Mouse (Mus musculus) CD4-positive, CD25-positive, alpha-beta regulatory T cell, adult 2 months (primary cell): ENCODE measurements around the gene Map6.

Experiments
- DNase-seq: peaks from one replicate; pipeline ENCODE4 v3.0.0-alpha.2; 2012; ENCODE audit warnings: low read depth, low spot score

Gene Map6

DNA sequence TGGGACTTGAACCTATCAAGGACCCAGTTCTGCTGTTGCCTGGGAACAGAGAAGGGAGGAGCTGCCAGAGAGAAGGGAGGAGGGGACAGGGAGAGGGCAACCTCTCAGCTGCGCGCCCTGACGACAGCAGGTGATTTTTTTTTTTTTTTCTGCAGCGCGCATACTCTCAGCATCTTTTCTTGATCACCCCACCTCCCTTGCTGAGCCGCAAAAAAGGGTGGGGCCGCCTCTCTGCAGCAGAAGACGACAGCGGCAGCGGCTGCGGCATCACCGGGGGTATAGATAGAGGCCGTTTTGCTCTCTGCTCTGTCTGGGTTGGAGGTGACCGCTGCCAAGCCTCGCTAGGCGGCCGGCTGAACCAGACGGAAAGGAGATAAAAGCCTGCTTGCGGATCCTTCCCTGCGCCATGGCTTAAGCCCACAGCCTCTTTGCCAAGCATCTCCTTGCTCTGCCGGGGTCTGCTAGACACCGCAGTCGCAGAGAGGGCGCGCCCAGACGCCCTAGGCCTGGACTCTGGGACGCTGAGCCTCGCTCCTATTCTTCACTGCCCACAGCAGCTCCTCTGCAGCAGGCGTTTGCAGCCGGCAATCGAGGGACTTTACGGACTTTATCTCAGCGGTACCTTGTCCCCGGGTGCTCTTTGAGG, at the start of gene Map6:
Gene Map6, plus strand, starts transcription at position 197 of the 646 bp plus-strand sequence.
- peak; percentile 85 for DNase-seq

DNA sequence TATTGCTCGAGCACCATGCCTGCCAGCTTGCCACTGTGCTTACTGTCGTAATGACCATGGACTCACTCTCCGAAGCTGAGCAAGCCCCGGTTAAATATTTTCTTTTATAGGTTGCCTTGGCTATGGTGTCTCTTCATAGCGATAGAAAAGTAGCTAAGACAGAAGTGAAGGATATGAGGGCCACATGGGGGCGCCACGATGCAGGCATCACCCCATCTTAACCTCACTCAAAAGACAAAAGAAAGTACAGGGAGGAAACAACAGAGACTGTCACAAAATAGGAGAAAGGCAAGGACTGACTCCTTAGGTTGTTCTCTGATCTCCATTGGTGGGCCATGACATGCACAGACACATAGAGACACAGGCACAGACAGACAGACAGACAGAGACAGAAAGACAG, 43.0 kb upstream of the Map6 start:
- peak; percentile 64 for DNase-seq

DNA sequence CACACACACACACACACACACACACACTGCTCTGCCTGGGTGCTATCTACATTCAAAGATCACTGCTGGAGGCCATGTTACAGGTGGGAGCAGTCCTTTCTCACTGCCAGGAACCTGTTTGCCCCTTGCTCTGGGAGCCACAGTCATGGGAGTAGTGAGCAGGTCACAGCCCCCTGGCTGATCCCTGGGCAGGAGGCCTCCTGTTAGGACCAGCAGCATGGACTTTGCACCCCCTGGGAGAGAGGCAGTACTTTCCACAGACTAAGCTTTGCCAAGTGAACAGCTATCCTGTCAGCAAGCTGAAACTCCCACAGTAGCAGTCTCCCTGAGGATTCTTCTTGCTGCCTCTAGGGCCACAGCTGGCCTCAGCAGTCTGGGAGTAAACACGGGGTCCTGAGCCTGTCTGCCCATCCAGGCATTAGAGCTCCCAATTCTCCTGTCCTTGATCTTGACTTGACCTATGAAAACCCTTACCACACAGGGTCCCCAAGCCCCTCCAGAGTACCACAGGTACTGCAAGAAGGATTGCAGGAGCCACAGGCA, 42.5 kb upstream of the Map6 start:
- no peak for DNase-seq

DNA sequence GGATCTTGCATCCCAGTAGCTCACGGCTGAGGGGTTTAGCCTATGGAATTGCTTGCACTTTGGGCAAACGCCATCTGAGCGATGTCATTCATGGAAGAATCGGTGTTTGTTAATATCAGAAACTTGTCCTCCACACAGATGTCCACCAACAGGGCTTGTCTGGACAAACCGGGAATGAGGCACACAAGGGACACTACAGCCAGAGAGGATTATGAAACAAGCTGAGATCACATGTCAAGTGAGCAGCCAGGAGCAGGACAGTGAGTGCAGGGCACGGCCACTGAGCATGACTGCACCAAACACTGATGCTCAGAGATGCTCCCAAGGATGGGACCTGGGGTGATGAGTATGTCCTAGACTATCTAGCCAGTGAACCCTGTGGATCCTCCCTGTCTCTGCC, 41.8 kb upstream of the Map6 start:
- DNase-seq: no peak

DNA sequence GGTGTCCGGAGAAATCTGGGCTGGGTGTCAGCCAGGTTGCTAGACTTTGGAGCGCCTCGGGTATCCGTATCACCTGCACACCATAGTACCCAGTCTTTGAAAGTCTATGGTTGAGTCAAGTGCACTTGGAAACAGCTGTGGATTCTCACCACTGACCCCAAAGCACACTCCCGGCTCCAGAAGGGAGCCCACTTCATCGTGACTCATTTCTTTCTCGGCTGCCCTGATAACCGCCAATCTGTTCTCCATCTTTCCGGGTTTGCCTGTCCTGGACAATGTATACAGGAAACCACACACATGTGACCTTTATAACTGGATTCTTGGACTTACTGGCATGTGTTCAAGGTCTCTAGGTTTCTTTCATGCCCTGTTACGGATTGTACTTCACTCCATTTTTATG, 40.6 kb upstream of the Map6 start:
- no peak for DNase-seq

DNA sequence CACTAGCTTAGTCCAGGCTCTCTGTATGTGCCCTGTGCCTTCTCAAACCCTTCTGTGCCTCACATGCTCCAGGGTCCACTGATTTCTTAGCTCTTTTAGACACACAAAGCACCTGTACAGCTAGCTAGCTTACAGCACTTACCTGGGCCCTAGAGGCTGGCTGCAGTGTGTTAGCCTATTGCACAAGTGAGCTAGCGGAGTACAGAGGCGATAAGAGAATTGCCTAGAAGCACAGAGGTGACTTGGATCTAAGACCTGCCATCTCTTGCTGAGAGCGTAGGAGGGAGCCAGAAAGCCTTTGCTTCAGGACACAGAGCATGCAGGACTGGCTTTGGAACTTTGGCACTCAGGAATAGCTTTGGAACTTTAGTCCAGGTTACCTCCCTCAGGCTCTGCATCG, 40.0 kb upstream of the Map6 start:
- DNase-seq: no peak

DNA sequence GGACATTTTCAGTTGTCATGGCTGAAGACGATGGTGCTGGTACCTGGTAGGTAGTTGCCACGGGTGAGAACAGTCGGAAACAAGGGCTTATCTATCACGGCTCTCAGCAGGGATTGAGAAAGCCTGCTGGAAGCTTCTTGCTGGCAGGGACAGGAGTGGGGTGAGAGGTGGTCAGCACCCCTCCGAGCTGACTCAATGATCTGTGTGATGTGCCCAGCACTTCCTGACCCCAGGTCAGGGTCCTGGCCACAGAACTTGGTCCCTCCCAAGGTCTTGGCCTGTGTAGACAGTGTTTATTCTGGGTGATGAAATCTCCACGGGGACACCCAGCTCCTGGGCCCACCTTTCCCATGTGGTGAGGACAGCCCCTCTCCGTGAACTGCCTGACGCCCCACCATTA, 38.4 kb upstream of the Map6 start:
- no peak for DNase-seq

DNA sequence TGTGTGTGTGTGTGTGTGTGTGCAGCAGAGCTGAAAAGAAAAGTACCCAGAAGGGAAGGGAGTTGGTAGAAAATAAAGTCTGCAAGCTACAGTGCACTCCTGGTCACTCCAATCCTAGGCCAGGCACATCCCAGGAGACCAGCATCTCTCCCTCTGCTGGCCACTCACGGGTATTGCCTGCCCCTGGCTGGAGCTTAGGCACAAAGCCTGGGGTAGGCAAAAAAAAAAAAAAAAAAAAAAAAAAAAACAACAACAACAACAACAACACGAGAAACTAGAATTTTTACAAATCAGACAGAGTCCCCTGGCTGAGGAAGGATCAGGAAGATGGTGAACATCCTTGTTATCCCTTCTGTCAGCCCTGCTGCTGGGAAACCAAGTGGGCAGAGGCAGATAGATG, 37.8 kb upstream of the Map6 start:
- peak; percentile 50 for DNase-seq

DNA sequence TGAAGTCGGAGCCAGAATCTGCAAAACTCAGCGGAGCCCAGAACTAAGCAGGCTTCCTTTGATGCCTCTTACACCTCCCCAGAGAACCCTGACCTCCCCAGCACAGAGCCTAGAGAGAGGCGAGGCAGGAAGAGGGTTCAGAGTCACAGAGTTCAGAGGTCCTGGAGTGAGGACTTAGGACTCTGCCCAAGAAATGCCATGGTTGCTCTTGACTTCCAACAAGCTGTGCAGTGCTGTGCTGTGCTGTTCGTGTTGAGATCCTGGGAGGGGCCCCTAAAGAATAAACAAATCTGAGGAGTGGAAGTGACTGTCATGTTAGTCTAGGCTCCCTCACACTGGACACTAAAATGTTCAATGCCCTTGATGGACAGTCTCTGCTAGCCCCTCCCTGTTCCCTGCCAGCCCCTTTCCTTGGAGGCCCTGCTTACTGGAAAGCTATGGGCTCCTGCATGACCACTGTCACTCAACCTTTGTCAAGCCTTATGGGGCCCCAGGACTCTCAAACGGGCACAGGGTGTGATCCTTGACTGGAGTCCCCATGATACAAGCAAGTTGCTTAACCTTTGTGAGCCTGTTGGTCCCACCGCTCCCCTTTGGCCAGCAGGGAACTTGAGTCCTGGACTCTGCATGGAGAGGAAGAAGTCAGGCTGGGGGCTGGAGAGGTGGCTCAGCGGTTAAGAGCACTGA, 37.0 kb upstream of the Map6 start:
- DNase-seq: no peak

DNA sequence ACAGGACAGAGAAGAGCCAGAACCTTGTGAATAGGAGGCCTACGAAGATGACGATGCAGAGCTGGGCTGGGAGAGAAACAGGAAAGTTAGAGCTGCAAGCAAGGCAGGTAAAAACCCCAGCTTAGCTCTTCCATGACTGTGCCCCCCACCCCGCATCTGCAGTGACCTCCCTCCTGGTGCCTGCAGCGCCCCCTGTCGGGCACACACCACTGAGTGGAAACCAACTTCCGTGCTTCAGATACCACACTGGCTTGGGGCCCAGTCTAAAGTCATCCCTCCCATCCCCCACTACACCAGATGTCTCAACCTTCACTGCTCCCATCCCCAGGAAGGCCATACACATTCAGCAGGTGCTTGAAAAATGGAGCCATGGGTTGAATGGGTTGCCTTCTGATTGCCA, 34.7 kb upstream of the Map6 start:
- DNase-seq: peak; percentile 16

DNA sequence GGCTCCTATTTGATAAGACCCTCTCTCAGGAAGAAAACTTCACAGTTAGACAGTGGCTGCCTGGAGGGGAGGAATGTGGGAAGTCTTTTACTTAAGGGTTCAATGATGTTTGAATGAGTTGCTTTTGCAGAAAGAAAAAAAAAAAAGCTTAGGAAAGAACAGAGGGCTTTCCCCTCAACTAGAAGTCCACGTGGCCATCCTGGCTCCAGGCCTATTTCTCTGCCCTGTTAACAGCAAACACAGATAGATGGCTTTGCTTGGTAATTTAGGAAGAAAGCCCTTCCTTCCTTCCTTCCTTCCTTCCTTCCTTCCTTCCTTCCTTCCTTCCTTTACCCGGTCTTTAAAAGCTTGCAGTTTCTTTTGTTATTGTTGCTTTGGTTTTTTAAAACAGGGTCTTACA, 32.3 kb upstream of the Map6 start:
- DNase-seq: no peak

DNA sequence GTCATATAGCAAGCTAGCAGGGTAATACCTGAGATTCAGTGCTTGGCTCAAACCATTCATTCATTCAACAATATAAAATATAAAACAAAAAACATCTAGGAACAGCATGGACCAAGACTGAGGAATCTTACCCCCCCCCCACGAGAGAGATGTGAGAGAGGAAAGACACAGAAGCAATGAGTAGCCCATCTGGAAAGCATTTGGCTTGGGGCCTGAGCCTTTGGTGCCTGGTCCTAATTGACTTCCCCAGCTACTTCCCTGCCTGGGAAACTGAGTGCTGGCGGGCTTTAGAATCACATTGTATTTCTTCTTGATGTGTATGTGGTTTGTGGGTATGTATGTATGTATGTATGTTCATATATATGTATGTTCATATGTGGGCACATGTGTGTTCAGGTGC, 31.6 kb upstream of the Map6 start:
- no peak for DNase-seq

DNA sequence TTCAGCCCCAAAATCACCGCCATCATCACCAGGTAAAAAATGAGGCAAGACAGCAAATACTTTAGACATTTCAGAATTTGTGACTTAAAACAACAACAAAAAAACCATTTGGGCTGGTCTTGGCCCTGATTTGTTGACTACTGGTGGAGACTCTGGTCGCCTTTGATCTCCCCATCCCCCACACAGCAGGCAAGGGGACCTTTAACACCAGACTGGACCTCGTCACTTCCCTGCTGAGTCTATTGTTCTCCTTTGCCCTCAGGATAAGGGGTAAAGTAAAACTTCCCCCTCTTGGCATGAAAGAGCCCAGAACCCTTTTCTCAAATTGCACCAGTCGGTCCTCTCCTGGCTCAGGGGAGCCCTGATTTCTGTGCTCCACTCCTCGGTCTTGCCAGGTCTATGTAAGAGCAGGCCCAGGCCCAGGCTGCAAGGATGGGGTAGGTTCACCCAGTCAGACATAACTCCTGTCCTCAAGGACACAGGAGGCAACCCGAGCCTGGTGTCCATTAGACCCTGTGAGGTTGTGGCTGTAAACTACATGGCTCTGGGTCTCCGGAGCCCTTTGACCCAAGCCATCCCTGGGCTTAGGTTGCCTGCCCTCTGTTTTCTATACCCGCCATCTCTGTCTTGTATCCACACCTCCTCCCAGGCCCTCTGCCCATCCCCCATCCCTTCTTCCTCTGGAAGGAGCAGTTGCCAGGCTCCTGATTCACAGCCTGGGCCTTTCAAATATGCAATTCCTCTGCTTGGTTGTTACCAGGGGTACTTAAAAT, 30.2 kb upstream of the Map6 start:
- no peak for DNase-seq

DNA sequence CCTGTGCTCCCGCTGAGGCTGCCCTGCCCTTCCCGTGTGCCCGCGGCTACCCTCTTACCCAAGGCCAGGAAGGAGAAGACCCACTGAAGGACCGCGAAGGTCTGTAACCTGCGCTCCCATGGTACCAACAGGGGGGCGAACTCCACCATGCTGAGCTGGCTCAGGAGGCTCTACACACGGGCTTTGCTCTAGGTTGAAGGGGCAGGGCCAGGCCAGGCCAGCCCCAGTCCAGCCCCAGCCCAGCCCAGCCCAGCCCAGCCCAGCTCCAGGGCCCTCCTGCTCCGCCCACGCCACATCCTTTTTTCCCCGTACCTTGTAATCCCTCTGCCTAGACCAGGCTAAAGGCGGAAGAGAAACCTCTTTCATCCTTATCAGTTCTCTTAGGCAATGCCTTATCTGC, 28.8 kb upstream of the Map6 start, which contains the start of gene Mogat2:
Gene Mogat2, minus strand, starts transcription at position 203 of the 400 bp plus-strand sequence.
- DNase-seq: peak; percentile 12

DNA sequence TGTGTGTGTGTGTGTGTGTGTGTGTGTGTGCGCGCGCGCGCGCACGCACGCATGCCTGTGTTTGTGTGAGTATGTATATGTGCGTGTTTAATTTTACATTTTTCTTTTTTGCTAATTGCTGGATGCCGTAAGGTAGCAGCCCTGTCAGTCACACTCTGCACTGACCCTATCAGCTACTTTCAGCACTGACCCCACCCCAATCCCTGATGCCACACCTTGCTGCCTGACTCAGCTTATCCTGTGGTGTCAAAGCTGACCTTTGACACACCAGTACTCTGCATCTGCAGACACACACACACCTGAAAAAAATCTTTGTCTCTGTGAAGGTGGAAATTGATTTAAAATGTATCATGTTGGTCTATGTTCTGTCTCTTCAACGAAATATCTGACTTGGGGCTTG, 25.1 kb upstream of the Map6 start:
- no peak for DNase-seq

DNA sequence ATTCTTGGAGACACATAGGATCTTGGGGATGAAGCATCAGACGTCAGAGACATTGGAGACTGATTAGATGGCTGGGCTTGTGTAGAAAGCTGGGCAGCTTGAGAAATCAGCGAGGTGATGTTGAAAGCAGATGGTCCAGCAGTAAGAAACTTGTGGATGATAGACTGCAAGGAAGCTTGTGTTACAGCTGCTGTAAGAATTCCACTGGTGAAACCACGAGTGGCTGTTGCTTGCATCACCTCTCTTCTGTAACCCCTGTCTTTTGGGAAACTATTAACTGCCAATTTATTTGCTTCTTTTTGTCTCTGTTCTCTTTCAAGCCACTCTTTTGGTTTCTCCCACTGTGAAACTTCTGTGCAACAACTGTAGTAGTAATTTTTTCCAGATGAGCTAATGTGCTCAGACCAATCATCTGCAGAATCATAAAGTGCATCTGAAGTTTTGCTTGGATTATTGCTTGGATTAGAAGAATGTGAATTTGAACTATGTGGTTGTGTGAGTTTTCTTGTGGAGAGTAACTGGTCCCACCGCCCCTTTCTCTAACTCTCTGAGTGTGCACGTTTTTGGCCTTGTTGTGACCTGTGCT, 19.0 kb upstream of the Map6 start:
- DNase-seq: no peak

DNA sequence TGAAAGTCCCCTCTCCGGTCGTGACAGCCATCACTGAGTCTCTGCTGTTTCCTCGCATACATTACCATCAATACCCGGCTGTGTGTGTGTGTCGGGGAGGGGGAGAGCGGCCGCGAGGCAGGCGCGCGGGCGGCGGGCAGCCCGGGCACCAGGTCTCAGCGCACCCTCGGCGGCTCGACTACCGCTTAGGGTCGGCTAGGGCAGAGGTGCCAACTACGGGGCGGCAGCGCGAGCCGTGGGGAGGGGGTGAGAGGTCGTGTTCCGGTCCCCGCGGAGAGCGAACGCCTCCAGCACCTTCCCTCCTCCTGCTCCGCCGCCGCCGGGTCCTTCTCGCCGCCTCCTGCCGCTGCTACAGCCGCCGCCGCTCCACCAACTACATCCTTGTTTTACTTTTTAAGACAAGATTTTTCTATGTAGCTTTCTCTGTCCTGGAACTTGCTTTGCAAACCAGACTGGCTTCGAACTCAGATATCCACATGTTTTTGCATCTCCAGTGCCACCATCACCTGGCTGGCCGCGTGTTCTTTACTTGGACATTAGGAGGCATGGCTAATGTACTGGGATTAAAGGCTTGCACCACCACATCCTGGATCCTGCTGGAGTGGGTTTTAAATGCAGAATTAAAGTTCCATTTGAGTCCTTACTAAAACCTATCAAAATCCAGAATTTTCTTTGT, 18.2 kb upstream of the Map6 start:
- DNase-seq: peak; percentile 53

DNA sequence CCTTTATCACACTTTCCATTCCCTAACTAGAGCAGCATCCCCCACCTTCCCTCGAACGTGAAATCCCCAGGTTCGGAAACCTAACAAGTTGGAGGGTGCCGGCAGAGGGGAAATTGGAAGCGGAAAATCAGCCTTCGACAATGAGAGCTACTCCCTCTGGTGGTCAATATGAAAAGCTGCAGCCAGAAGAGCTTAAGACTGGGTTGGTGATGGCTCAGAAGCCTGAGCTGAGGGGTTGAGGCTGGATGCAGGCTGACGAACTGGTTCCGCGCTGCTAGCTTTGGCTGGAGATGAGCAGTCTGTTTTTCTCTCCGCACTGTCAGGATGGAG, 17.7 kb upstream of the Map6 start:
- peak; percentile 75 for DNase-seq

DNA sequence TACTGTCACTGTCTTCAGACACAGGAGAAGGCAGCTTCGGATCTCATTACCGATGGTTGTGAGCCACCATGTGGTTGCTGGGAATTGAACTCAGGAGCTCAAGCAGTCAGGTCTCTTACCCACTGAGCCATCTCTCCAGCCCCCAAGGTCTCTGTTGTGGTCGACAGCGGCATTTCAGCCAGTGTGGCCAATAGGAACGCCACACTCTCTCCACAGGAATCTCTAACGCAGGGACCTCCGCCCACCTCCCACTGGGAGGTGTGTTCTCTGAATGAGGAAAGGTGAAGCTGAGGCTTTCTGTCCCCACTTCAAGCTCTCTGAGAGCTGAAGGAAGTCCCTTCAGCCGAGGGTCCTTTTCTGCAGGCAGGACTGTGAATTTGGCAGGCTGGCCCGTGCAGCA, 16.9 kb upstream of the Map6 start:
- no peak for DNase-seq

DNA sequence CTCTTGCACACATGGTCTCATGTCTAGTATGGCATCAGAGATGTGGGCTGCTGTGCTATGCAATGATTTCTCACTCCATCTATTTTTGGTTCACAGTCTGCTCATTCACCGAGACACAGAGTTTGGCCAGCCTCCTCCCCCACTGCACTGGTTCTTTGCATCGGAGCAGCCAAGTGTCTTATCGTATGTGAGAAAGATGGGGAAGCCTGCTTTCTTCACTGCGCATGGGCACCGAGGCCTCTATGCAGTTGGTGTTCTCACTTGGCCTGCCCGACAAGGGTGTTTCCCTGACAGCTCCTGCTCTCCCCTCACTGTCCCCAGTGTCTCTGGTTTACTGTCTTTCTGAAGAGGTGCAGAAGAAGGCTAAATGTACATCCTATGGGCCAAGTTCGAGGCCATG, 12.2 kb upstream of the Map6 start:
- DNase-seq: no peak

DNA sequence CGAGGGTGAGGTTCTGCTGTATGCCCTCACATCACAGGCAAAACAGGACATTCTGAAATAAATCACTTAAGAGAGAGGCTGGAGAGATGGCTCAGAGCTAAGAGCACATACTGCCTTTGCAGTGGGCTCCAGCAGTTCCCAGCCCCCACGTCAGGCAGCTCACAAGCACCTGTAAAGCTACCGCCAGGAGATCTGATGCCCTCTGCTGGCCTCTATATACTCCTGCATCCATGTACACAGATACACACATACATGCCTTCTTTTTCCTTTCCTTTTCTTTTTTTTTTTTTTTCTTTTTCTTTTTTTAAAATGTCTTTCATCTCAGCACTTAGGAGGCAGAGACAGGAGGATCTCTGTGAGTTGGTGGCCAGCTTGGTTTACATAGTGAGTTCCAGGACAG, 5.3 kb upstream of the Map6 start:
- DNase-seq: peak; percentile 23

DNA sequence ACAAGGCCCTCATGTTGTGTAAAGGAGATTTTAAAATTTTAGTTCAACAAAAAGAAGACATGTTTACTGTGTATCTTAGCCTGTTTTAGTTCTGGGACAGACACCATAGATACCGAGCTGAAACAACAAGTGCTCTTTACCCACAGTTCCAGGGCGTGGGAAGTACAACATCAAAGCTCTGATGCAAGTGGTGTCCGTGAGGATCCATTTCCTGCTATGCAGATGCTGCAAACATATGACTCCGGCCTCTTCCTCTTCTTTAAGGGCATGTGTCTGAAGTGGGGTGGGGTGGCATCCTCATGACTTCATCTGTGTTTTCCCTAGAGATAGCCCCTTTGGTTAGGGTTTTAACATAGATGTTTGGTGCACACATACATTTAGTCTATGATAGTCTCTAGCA, 3.7 kb upstream of the Map6 start:
- DNase-seq: no peak
